Mouse (Mus musculus): ENCODE data around the gene H2-Eb1. TPM values are rescaled to one million over a fixed set of nuclear protein-coding genes. Genes with fewer than 3 reads are reported as not detected.
"Not testable (repeated sequence)": the region's sequence is repeated elsewhere in the genome, so short reads cannot be mapped to it uniquely, and the experiment has no call there.

The H2-Eb1 gene
- total and polyA plus RNA-seq, 3 experiments, result 28.9 to 74.4 (median 36.5) TPM

GRCm38 (mm10) chr17:34307216-34307615 is 1.5 kb downstream of the H2-Eb1 start:
- Histone ChIP-seq H3K4me1 (ENCODE audit: control insufficient read depth, insufficient read depth, low read length) (0 out of 2 replicates have a peak, but pooled peaks cover 1% of the 10 kb centered on the region), H3K36me3 (ENCODE audit: control insufficient read depth, insufficient read depth, low read length) (no peaks in the 10 kb centered on the region), H3K79me2 (replicated peaks; ENCODE audit: control insufficient read depth, insufficient read depth, low read length) (no peaks in the 10 kb centered on the region), H3K27me3 (ENCODE audit: control insufficient read depth, insufficient read depth, low read length) (no peaks in the 10 kb centered on the region), H3K27ac (no peak overlapping the region), H3K9ac (ENCODE audit: low read depth, low read length) (no peak overlapping the region), H3K4me3 (no peak overlapping the region)
- intact Hi-C loops (cut with DNase I), result no loop called here
- TF ChIP-seq POLR2A (IDR thresholded peaks at IDR 0.05; ENCODE audit: insufficient read depth, low read depth, low read length) (no peak), CTCF (IDR thresholded peaks at IDR 0.05) (no peak), EP300 (IDR thresholded peaks at IDR 0.05; ENCODE audit: insufficient read depth, low read depth, low read length) (no peak)
- DNase-seq, result peak in 1 of 2 experiments; percentile 7

- H3K27ac ChIP-seq, result no peak overlapping the region
- 66% methylated on average over 4 of the region's 4 CpGs for WGBS
- H3K4me1 ChIP-seq (ENCODE audit: control insufficient read depth, insufficient read depth, low read length), result 0 out of 2 replicates have a peak, but pooled peaks cover 1% of the 10 kb centered on the region
- intact Hi-C loops (cut with DNase I), result no loop called here
- H3K9ac ChIP-seq (ENCODE audit: low read depth, low read length), result no peak overlapping the region
- H3K36me3 ChIP-seq (ENCODE audit: control insufficient read depth, insufficient read depth, low read length), result no peaks in the 10 kb centered on the region
- TF ChIP-seq EP300 (IDR thresholded peaks at IDR 0.05; ENCODE audit: insufficient read depth, low read depth, low read length) (no peak), POLR2A (IDR thresholded peaks at IDR 0.05; ENCODE audit: insufficient read depth, low read depth, low read length) (no peak), CTCF (IDR thresholded peaks at IDR 0.05) (no peak)
- H3K27me3 ChIP-seq (ENCODE audit: control insufficient read depth, insufficient read depth, low read length), result no peaks in the 10 kb centered on the region
- H3K79me2 ChIP-seq (replicated peaks; ENCODE audit: control insufficient read depth, insufficient read depth, low read length), result no peaks in the 10 kb centered on the region
- no peak overlapping the region for H3K4me3 ChIP-seq
- peak in 1 of 2 experiments; percentile 13 for DNase-seq
Observed at GRCm38 (mm10) chr17:34308161-34308560, 2.5 kb downstream of the H2-Eb1 start.

DNA sequence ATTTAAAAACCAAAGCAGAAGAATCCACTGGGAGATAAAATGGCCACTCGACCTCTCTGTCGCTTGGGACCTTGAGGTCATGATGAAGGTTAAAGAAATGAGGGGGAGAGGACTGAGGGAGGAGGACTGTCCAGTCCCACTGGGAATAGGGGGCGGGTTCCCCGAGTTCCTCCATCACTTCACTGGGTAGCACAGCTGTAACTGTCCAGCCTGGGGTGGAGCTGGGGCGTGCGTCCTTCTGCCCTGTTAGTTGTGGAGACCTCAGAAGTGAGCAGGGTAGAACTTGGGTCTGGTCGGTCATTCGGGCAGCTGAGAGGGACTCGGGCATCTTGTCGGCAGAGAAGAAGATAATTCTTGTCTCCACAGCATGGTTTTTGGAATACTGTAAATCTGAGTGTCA is 3.6 kb downstream of the H2-Eb1 start:
- peak overlapping the region; percentile 56 for H3K4me3 ChIP-seq
- TF ChIP-seq POLR2A (IDR thresholded peaks at IDR 0.05; ENCODE audit: insufficient read depth, low read depth, low read length), result no peak
- TF ChIP-seq CTCF (IDR thresholded peaks at IDR 0.05), result no peak
- TF ChIP-seq EP300 (IDR thresholded peaks at IDR 0.05; ENCODE audit: insufficient read depth, low read depth, low read length), result no peak
- H3K27ac ChIP-seq, result peak overlapping the region; percentile 65
- 0 out of 2 replicates have a peak, but pooled peaks cover 1% of the 10 kb centered on the region for H3K4me1 ChIP-seq (ENCODE audit: control insufficient read depth, insufficient read depth, low read length)
- intact Hi-C loops (cut with DNase I), result no loop called here
- no peaks in the 10 kb centered on the region for H3K36me3 ChIP-seq (ENCODE audit: control insufficient read depth, insufficient read depth, low read length)
- H3K27me3 ChIP-seq (ENCODE audit: control insufficient read depth, insufficient read depth, low read length), result no peaks in the 10 kb centered on the region
- peak overlapping the region; percentile 80 for H3K9ac ChIP-seq (ENCODE audit: low read depth, low read length)
- H3K79me2 ChIP-seq (replicated peaks; ENCODE audit: control insufficient read depth, insufficient read depth, low read length), result no peaks in the 10 kb centered on the region
- DNase-seq, result no peak
- 23% methylated on average over 10 of the region's 10 CpGs for WGBS

DNA sequence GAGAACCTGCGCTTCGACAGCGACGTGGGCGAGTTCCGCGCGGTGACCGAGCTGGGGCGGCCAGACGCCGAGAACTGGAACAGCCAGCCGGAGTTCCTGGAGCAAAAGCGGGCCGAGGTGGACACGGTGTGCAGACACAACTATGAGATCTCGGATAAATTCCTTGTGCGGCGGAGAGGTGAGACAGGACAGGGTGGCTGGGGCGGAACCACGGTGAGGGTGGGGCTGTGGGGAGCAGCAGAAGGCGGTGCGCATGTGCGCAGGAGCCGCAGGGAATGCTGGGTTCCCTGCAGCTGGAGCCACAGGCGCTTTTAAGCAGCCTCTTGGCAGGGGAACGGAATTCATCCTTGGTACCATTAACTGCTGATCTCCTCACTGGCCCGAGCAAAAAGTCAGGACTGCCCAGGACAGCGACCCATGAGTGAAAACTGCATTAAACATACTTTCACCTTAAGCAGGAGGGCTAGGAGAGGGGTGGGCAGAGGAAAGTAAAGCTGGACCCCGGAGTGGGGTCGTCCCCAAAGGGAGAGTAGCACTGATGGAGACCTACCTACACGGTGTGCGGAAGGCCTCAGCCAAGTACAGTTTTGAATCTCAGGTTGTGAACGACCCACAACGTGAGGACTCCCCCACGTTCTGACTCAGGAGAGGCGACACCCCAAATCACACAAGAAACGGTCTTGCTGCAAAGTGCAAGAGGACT is 4.2 kb downstream of the H2-Eb1 start:
- 22% methylated on average over 38 of the region's 38 CpGs for WGBS
- H3K79me2 ChIP-seq (replicated peaks; ENCODE audit: control insufficient read depth, insufficient read depth, low read length), result no peaks in the 10 kb centered on the region
- TF ChIP-seq POLR2A (IDR thresholded peaks at IDR 0.05; ENCODE audit: insufficient read depth, low read depth, low read length) (peak; percentile 65), CTCF (IDR thresholded peaks at IDR 0.05) (no peak)
- H3K27ac ChIP-seq, result peak overlapping the region; percentile 65
- intact Hi-C loops (cut with DNase I), result no loop called here
- H3K9ac ChIP-seq (ENCODE audit: low read depth, low read length), result peak overlapping the region; percentile 80
- H3K36me3 ChIP-seq (ENCODE audit: control insufficient read depth, insufficient read depth, low read length), result no peaks in the 10 kb centered on the region
- 0 out of 2 replicates have a peak, but pooled peaks cover 1% of the 10 kb centered on the region for H3K4me1 ChIP-seq (ENCODE audit: control insufficient read depth, insufficient read depth, low read length)
- peak overlapping the region; percentile 56 for H3K4me3 ChIP-seq
- no peaks in the 10 kb centered on the region for H3K27me3 ChIP-seq (ENCODE audit: control insufficient read depth, insufficient read depth, low read length)
- DNase-seq, result peak; percentile 79 to 83

GRCm38 (mm10) chr17:34310526-34310925 is 4.9 kb downstream of the H2-Eb1 start:
- intact Hi-C loops (cut with DNase I); DNase-seq; H3K27me3 ChIP-seq (ENCODE audit: control insufficient read depth, insufficient read depth, low read length); H3K4me3 ChIP-seq; H3K36me3 ChIP-seq (ENCODE audit: control insufficient read depth, insufficient read depth, low read length); H3K79me2 ChIP-seq (replicated peaks; ENCODE audit: control insufficient read depth, insufficient read depth, low read length); H3K9ac ChIP-seq (ENCODE audit: low read depth, low read length); H3K27ac ChIP-seq; H3K4me1 ChIP-seq (ENCODE audit: control insufficient read depth, insufficient read depth, low read length): not testable (repeated sequence)
- WGBS, result 58% methylated on average over 3 of the region's 3 CpGs

DNA sequence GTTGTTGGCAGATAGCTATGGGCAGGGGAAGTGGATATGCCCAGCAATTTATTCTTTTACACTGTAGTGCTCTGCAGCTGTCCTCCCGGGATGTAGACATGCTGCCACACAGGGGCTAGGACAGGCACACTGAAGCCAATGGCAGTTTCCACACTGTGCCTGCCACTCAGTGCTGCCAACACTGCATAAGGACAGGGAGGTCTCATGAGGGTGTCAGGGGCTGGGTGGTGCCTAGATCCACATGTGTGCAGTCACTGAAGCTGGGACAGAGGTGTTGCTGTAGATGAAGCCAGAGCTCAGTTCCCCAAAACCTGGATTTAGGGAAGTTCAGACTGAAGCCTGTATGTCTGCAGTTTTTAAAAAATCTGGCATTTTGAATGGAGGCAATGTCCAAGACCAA is 6.5 kb downstream of the H2-Eb1 start:
- Histone ChIP-seq H3K4me3 (no peak overlapping the region), H3K79me2 (replicated peaks; ENCODE audit: control insufficient read depth, insufficient read depth, low read length) (no peaks in the 10 kb centered on the region), H3K27me3 (ENCODE audit: control insufficient read depth, insufficient read depth, low read length) (no peaks in the 10 kb centered on the region), H3K27ac (no peak overlapping the region), H3K36me3 (ENCODE audit: control insufficient read depth, insufficient read depth, low read length) (no peaks in the 10 kb centered on the region), H3K9ac (ENCODE audit: low read depth, low read length) (no peak overlapping the region), H3K4me1 (ENCODE audit: control insufficient read depth, insufficient read depth, low read length) (0 out of 2 replicates have a peak, but pooled peaks cover 1% of the 10 kb centered on the region)
- 73% methylated on average over 1 of the region's 1 CpGs for WGBS
- DNase-seq, result no peak
- intact Hi-C loops (cut with DNase I), result no loop called here
- TF ChIP-seq POLR2A (IDR thresholded peaks at IDR 0.05; ENCODE audit: insufficient read depth, low read depth, low read length), result no peak
- TF ChIP-seq EP300 (IDR thresholded peaks at IDR 0.05; ENCODE audit: insufficient read depth, low read depth, low read length), result no peak
- TF ChIP-seq CTCF (IDR thresholded peaks at IDR 0.05), result no peak

All from heart, adult 2 months (tissue).